Mouse (Mus musculus) cortical plate, adult 2 months (tissue): ENCODE data around the gene Thoc6.
A peak's percentile ranks its signal among the peaks of the same experiment; 100 is the strongest.

Experiments used
- CTCF ChIP-seq: fragments of 200-500 bp; IDR thresholded peaks from 2 replicates; pipeline ENCODE4 v1.5.1; 2011; ENCODE audit warnings: mild to moderate bottlenecking, control low read depth, low read length; ENCODE audit not compliant: insufficient read depth; ENCODE audit errors: extremely low read depth
- POLR2A ChIP-seq: fragments of 200-500 bp; IDR thresholded peaks from 2 replicates; pipeline ENCODE4 v1.6.1; 2011; ENCODE audit warnings: mild to moderate bottlenecking, low read length, control low read depth; ENCODE audit not compliant: insufficient read depth; ENCODE audit errors: extremely low read depth

DNA sequence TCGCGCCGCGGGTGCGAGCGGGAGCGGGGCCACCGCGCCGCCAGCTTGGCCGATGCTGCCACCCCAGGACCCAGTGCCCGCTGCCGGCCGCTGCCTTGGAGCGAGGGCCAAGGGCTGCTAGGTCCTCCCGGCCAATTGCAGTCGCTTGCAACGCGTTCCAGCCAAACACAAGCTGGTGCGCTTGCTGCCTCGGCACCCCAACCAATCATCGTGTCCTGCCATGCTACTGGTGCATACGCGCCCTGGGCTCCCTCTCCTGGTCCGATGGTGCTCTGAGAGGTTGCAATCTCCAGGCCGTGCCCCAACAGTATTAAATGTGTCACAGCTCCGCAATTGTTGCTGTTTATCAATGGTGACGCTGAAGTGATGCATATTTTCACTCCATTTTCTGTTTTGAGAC, 26.4 kb upstream of the Thoc6 start:
- TF ChIP-seq CTCF: peak; percentile 59
- peak; percentile 47; the same call in 1 of the 2 replicates for TF ChIP-seq POLR2A
